Comparison of ENCODE assay signal across 9 mouse cellular contexts in genomic region chr11:74842656-74843434, GRCm38 (mm10). TPM values are rescaled to one million over a fixed set of nuclear protein-coding genes. Genes with fewer than 3 reads are reported as not detected.
DNase-seq lines count a peak whose midpoint lies in the region; ATAC-seq and TF ChIP-seq lines count a peak whose summit lies in the region.
"Had no signal": no experiment of that assay in that cellular context is flagged by ENCODE, and none has a peak within 500 bp of the region (broad histone marks: within the 10 kb centered on the region; RNA-seq: fewer than 3 reads in every experiment).

No protein-coding gene starts in this region.

- DNase-seq in adrenal gland, postnatal 14 days: peak; percentile 26
- no peak for DNase-seq in adrenal gland, postnatal 25 days
- DNase-seq in kidney, postnatal 0 days (ENCODE audit: low spot score): no peak
- DNase-seq in kidney, adult 8-10 months: no peak
- DNase-seq in layer of hippocampus, postnatal 25 days (ENCODE audit: extremely low spot score in 1 of 2, low spot score in 1 of 2): no peak
- no peak for DNase-seq in frontal cortex, postnatal 25 days (ENCODE audit: low spot score in 2 of 2)
- DNase-seq: liver, embryonic 13.5 days had no signal

- H3K27me3 ChIP-seq in kidney, postnatal 0 days (ENCODE audit: insufficient read depth, low read length): no peaks in the 10 kb centered on the region
- H3K27me3 ChIP-seq in heart, embryonic 15.5 days: no peaks in the 10 kb centered on the region
- H3K27me3 ChIP-seq: liver, embryonic 13.5 days had no signal

- TF ChIP-seq CTCF in kidney, postnatal 0 days (IDR thresholded peaks at IDR 0.05; ENCODE audit: low read depth): no peak

- peaks cover 35% of the 10 kb centered on the region for H3K4me1 ChIP-seq in kidney, postnatal 0 days (replicated peaks; ENCODE audit: insufficient read depth, low read length)
- H3K4me1 ChIP-seq in brown adipose tissue, adult 24 weeks (ENCODE audit: control insufficient read depth, insufficient read depth, insufficient read length, low read length): peaks cover 15% of the 10 kb centered on the region
- H3K4me1 ChIP-seq in heart, embryonic 15.5 days (replicated peaks): peaks cover 46% of the 10 kb centered on the region

- no peak for ATAC-seq in kidney, postnatal 0 days (replicated peaks; ENCODE audit: low FRiP score, low read depth)
- ATAC-seq in heart, embryonic 15.5 days (replicated peaks; ENCODE audit: insufficient number of reproducible peaks, insufficient read depth, low FRiP score, low read depth): no peak

- H3K27ac ChIP-seq in kidney, postnatal 0 days: 0 out of 2 replicates have a peak overlapping the region, but pooled peaks have one; percentile 52
- 0 out of 2 replicates have a peak overlapping the region, but pooled peaks have one; percentile 28 for H3K27ac ChIP-seq in brown adipose tissue, adult 24 weeks (replicated peaks; ENCODE audit: low read depth, low read length)
- peak overlapping the region; percentile 15 for H3K27ac ChIP-seq in heart, embryonic 15.5 days
- H3K27ac ChIP-seq: liver, embryonic 13.5 days had no signal

- no peak overlapping the region for H3K4me3 ChIP-seq in kidney, postnatal 0 days (replicated peaks; ENCODE audit: low read depth, low read length)
- no peak overlapping the region for H3K4me3 ChIP-seq in brown adipose tissue, adult 24 weeks (ENCODE audit: insufficient read depth, low read depth, low read length)
- H3K4me3 ChIP-seq in heart, embryonic 15.5 days: no peak overlapping the region
- H3K4me3 ChIP-seq: liver, embryonic 13.5 days had no signal

- H3K9me3 ChIP-seq in kidney, postnatal 0 days (replicated peaks; ENCODE audit: low read length): no peaks in the 10 kb centered on the region
- no peaks in the 10 kb centered on the region for H3K9me3 ChIP-seq in heart, embryonic 15.5 days (replicated peaks)

- 90% methylated on average over 21 of the region's 22 CpGs for WGBS in kidney, postnatal 0 days
- WGBS in heart, embryonic 15.5 days: 87% methylated on average over 21 of the region's 22 CpGs

- H3K9ac ChIP-seq in kidney, postnatal 0 days (ENCODE audit: low read depth, low read length): no peak overlapping the region
- H3K9ac ChIP-seq in heart, embryonic 15.5 days: no peak overlapping the region
- H3K9ac ChIP-seq: liver, embryonic 13.5 days had no signal

- H3K36me3 ChIP-seq in kidney, postnatal 0 days (ENCODE audit: insufficient read depth, low read length): peaks cover 17% of the 10 kb centered on the region
- peaks cover 15% of the 10 kb centered on the region for H3K36me3 ChIP-seq in heart, embryonic 15.5 days

- no peak overlapping the region for H3K4me2 ChIP-seq in kidney, postnatal 0 days (ENCODE audit: low read length)
- no peak overlapping the region for H3K4me2 ChIP-seq in heart, embryonic 15.5 days
- H3K4me2 ChIP-seq: liver, embryonic 13.5 days had no signal

RNA-seq across cellular contexts. Expression of gene Mnt, which starts 12.1 kb away (rescaled TPM):
- total RNA-seq in adrenal gland, postnatal 14 days (2021): 22.8 and 29.9 TPM in 2 replicates
- total RNA-seq in adrenal gland, postnatal 25 days (2021): 35.5 and 37.7 TPM in 2 replicates
- 5.5 and 5.7 TPM in 2 replicates for polyA plus RNA-seq in kidney, postnatal 0 days (2015; fragmentation: Nextera tagmentation; extraction: Ambion mirVana)
- 5.6 and 6.2 TPM in 2 replicates for polyA plus RNA-seq in brown adipose tissue, adult 24 weeks (2012; ENCODE audit: insufficient read depth, insufficient read length, missing spikeins)
- 3.0 and 3.7 TPM in 2 replicates for polyA plus RNA-seq in heart, embryonic 15.5 days (2015; fragmentation: Nextera tagmentation; extraction: Ambion mirVana)
- 10 to 100 TPM; 28.9 to 34.4 TPM for total RNA-seq in layer of hippocampus, postnatal 25 days (2021)

RNA-seq across cellular contexts. Expression of gene Sgsm2, which starts 54.0 kb away (rescaled TPM):
- 21.3 and 22.4 TPM in 2 replicates for total RNA-seq in adrenal gland, postnatal 14 days (2021)
- 26.0 and 34.7 TPM in 2 replicates for total RNA-seq in adrenal gland, postnatal 25 days (2021)
- 4.9 TPM in 2 replicates for polyA plus RNA-seq in kidney, postnatal 0 days (2015; fragmentation: Nextera tagmentation; extraction: Ambion mirVana)
- polyA plus RNA-seq in brown adipose tissue, adult 24 weeks (2012; ENCODE audit: insufficient read depth, insufficient read length, missing spikeins): 2.6 and 3.0 TPM in 2 replicates
- polyA plus RNA-seq in heart, embryonic 15.5 days (2015; fragmentation: Nextera tagmentation; extraction: Ambion mirVana): 3.5 and 5.5 TPM in 2 replicates
- total RNA-seq in layer of hippocampus, postnatal 25 days (2021): 10 to 100 TPM; 82.9 to 86.4 TPM

RNA-seq across cellular contexts. Expression of gene Tsr1, which starts 55.0 kb away (rescaled TPM):
- total RNA-seq in adrenal gland, postnatal 14 days (2021): 42.1 and 44.6 TPM in 2 replicates
- total RNA-seq in adrenal gland, postnatal 25 days (2021): 32.6 and 40.9 TPM in 2 replicates
- polyA plus RNA-seq in kidney, postnatal 0 days (2015; fragmentation: Nextera tagmentation; extraction: Ambion mirVana): 31.6 and 32.7 TPM in 2 replicates
- polyA plus RNA-seq in brown adipose tissue, adult 24 weeks (2012; ENCODE audit: insufficient read depth, insufficient read length, missing spikeins): 7.0 and 8.4 TPM in 2 replicates
- 19.2 and 25.9 TPM in 2 replicates for polyA plus RNA-seq in heart, embryonic 15.5 days (2015; fragmentation: Nextera tagmentation; extraction: Ambion mirVana)
- 10 to 100 TPM; 32.6 to 32.9 TPM for total RNA-seq in layer of hippocampus, postnatal 25 days (2021)
